Mouse (Mus musculus) kidney, embryonic 14.5 days (tissue): Measurements from ENCODE around the gene Susd1. TPM values are rescaled to one million over a fixed set of nuclear protein-coding genes. Genes with fewer than 3 reads are reported as not detected.

Source experiments
- ATAC-seq: fragments of 200-750 bp; cut with Nextera tagmentation; 2 replicates; pipeline ENCODE4 v1.8.0; 2017; ENCODE audit warnings: moderate number of reproducible peaks, mild to moderate bottlenecking, moderate TSS enrichment, moderate library complexity; ENCODE audit not compliant: low FRiP score, low TSS enrichment
- H3K27ac ChIP-seq: fragments of 300-500 bp; sonication (generic); 2 replicates; pipeline ENCODE4 v1.5.1; 2014; ENCODE audit warnings: low read depth, mild to moderate bottlenecking, low read length, moderate library complexity, mixed read lengths
- H3K27me3 ChIP-seq: fragments of 300-500 bp; sonication (generic); 2 replicates; pipeline ENCODE4 v1.6.1; 2014; ENCODE audit warnings: mild to moderate bottlenecking, low read length; ENCODE audit not compliant: control insufficient read depth, insufficient read depth
- H3K36me3 ChIP-seq: fragments of 300-500 bp; sonication (generic); 2 replicates; pipeline ENCODE4 v1.6.1; 2014; ENCODE audit warnings: low read length, mixed read lengths; ENCODE audit not compliant: control insufficient read depth, insufficient read depth
- H3K4me1 ChIP-seq: fragments of 300-500 bp; sonication (generic); 2 replicates; pipeline ENCODE4 v1.6.1; 2014; ENCODE audit warnings: low read length, mixed read lengths; ENCODE audit not compliant: control insufficient read depth, insufficient read depth
- H3K4me2 ChIP-seq: fragments of 300-500 bp; sonication (generic); replicated peaks from 2 replicates; pipeline ENCODE4 v1.6.1; 2014; ENCODE audit warnings: low read depth, mild to moderate bottlenecking, low read length
- H3K4me3 ChIP-seq: fragments of 300-500 bp; sonication (generic); 2 replicates; pipeline ENCODE4 v1.5.1; 2014; ENCODE audit warnings: mild to moderate bottlenecking, low read length
- H3K9ac ChIP-seq: fragments of 300-500 bp; sonication (generic); 2 replicates; pipeline ENCODE4 v1.6.1; 2014; ENCODE audit warnings: low read depth, mild to moderate bottlenecking, low read length, moderate library complexity
- H3K9me3 ChIP-seq: fragments of 300-500 bp; sonication (generic); 2 replicates; pipeline ENCODE4 v1.6.1; 2016; ENCODE audit warnings: low read length; ENCODE audit not compliant: control insufficient read depth
- WGBS: fragments of 180-500 bp; shearing (Covaris S2); extraction: QIAGEN DNeasy Blood & Tissue Kit; methylation state at CpG from one replicate; pipeline ENCODE4 v1.1.7; 2014; 5-methylcytosine and 5-hydroxymethylcytosine counted together
- polyA plus RNA-seq: library from polyadenylated mRNA; unstranded; fragments of >200 nt; fragmentation: Nextera tagmentation; extraction: Ambion mirVana; gene quantifications from 2 replicates; pipeline ENCODE4 v1.2.1, GENCODE M21; 2014

Susd1 gene
- polyA plus RNA-seq, 1 experiment from 2014 or later, result 8.3 TPM

- WGBS, result 70% methylated on average over 7 of the region's 7 CpGs
- Histone ChIP-seq H3K36me3 (no peaks in the 10 kb centered on the region), H3K9ac (no peak overlapping the region), H3K4me2 (no peak overlapping the region), H3K9me3 (no peaks in the 10 kb centered on the region), H3K4me3 (no peak overlapping the region), H3K27ac (no peak overlapping the region), H3K27me3 (no peaks in the 10 kb centered on the region), H3K4me1 (peaks cover 9% of the 10 kb centered on the region; the same call in 1 of the 2 replicates)
- no peak for ATAC-seq
These were observed 86.5 kb downstream of the Susd1 start for GRCm38 (mm10) chr4:59351938-59352337.

- Histone ChIP-seq H3K36me3 (no peaks in the 10 kb centered on the region), H3K27ac (no peak overlapping the region), H3K27me3 (no peaks in the 10 kb centered on the region), H3K9me3 (no peaks in the 10 kb centered on the region), H3K9ac (no peak overlapping the region), H3K4me3 (no peak overlapping the region), H3K4me2 (no peak overlapping the region), H3K4me1 (peaks cover 9% of the 10 kb centered on the region; the same call in 1 of the 2 replicates)
- 96% methylated on average over 2 of the region's 2 CpGs for WGBS
- no peak for ATAC-seq
These were observed 88.1 kb downstream of the Susd1 start for GRCm38 (mm10) chr4:59350354-59350753.

GRCm38 (mm10) chr4:59349425-59350185, 88.8 kb downstream of the Susd1 start:
- no peak overlapping the region for H3K4me2 ChIP-seq
- H3K9me3 ChIP-seq, result no peaks in the 10 kb centered on the region
- 52% methylated on average over 7 of the region's 7 CpGs for WGBS
- peak overlapping the region; percentile 30; the same call in 1 of the 2 replicates for H3K27ac ChIP-seq
- no peak overlapping the region for H3K4me3 ChIP-seq
- peaks cover 9% of the 10 kb centered on the region; the same call in 1 of the 2 replicates for H3K4me1 ChIP-seq
- H3K27me3 ChIP-seq, result no peaks in the 10 kb centered on the region
- ATAC-seq, result no peak
- no peaks in the 10 kb centered on the region for H3K36me3 ChIP-seq
- H3K9ac ChIP-seq, result no peak overlapping the region

GRCm38 (mm10) chr4:59340714-59341113, 97.7 kb downstream of the Susd1 start:
- Histone ChIP-seq H3K9ac (no peak overlapping the region), H3K27me3 (no peaks in the 10 kb centered on the region), H3K4me2 (no peak overlapping the region), H3K36me3 (no peaks in the 10 kb centered on the region), H3K9me3 (no peaks in the 10 kb centered on the region), H3K4me3 (no peak overlapping the region), H3K27ac (no peak overlapping the region), H3K4me1 (peaks cover 8% of the 10 kb centered on the region; the same call in 1 of the 2 replicates)
- 1% methylated on average over 3 of the region's 3 CpGs for WGBS
- ATAC-seq, result peak; percentile 71

GRCm38 (mm10) chr4:59340046-59340445, 98.4 kb downstream of the Susd1 start:
- Histone ChIP-seq H3K4me2 (no peak overlapping the region), H3K9ac (no peak overlapping the region), H3K27ac (no peak overlapping the region), H3K4me1 (peaks cover 8% of the 10 kb centered on the region; the same call in 1 of the 2 replicates), H3K27me3 (no peaks in the 10 kb centered on the region), H3K4me3 (no peak overlapping the region), H3K9me3 (no peaks in the 10 kb centered on the region), H3K36me3 (no peaks in the 10 kb centered on the region)
- no peak for ATAC-seq
- WGBS, result 73% methylated on average over 5 of the region's 5 CpGs

- no peak overlapping the region for H3K27ac ChIP-seq
- no peaks in the 10 kb centered on the region for H3K9me3 ChIP-seq
- H3K27me3 ChIP-seq, result no peaks in the 10 kb centered on the region
- H3K9ac ChIP-seq, result no peak overlapping the region
- ATAC-seq, result no peak
- no peaks in the 10 kb centered on the region for H3K36me3 ChIP-seq
- H3K4me2 ChIP-seq, result no peak overlapping the region
- peaks cover 8% of the 10 kb centered on the region; the same call in 1 of the 2 replicates for H3K4me1 ChIP-seq
- 89% methylated on average over 8 of the region's 8 CpGs for WGBS
- H3K4me3 ChIP-seq, result no peak overlapping the region
These were observed 99.4 kb downstream of the Susd1 start for GRCm38 (mm10) chr4:59338896-59339535.

- Histone ChIP-seq H3K27ac (no peak overlapping the region), H3K4me2 (no peak overlapping the region), H3K9me3 (no peaks in the 10 kb centered on the region), H3K27me3 (no peaks in the 10 kb centered on the region), H3K9ac (no peak overlapping the region), H3K36me3 (no peaks in the 10 kb centered on the region), H3K4me3 (no peak overlapping the region), H3K4me1 (peaks cover 8% of the 10 kb centered on the region; the same call in 1 of the 2 replicates)
- ATAC-seq, result no peak
- 90% methylated on average over 6 of the region's 6 CpGs for WGBS
These were observed 100.9 kb downstream of the Susd1 start for GRCm38 (mm10) chr4:59337533-59337885.

- ATAC-seq, result no peak
- H3K4me2 ChIP-seq, result no peak overlapping the region
- no peaks in the 10 kb centered on the region for H3K9me3 ChIP-seq
- H3K4me3 ChIP-seq, result no peak overlapping the region
- no peaks in the 10 kb centered on the region for H3K27me3 ChIP-seq
- H3K4me1 ChIP-seq, result peaks cover 10% of the 10 kb centered on the region; the same call in 1 of the 2 replicates
- no peaks in the 10 kb centered on the region for H3K36me3 ChIP-seq
- 86% methylated on average over 11 of the region's 11 CpGs for WGBS
- peak overlapping the region; percentile 24; the same call in 1 of the 2 replicates for H3K27ac ChIP-seq
- no peak overlapping the region for H3K9ac ChIP-seq
These were observed 101.4 kb downstream of the Susd1 start for GRCm38 (mm10) chr4:59336846-59337532.
